Mouse (Mus musculus): ENCODE data around the gene Arntl2.

DNA sequence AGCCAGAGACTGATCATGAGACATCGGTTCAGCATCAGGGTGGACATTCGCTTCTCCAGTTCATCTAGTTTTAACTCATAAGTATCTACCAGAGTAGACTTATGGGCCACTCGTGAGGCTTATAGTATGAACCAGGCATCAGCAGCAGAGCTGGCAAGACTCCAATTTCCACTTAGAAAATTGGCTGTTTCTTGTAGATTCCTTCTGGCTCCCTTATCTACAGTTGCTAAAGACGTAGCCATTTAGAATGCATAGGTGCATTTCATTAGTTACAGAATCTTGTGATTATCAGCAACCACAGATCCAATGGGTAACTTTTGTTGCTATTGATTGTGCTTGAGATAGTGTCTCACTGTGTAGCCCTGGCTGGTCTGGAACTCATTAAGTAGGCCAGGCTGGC is 56.9 kb downstream of the Arntl2 start:
- TF ChIP-seq EP300 (IDR thresholded peaks at IDR 0.05) (no peak), CTCF (IDR thresholded peaks at IDR 0.05) (no peak)
